Mouse (Mus musculus) central nervous system, embryonic 18 days (tissue): ENCODE data around the gene Lmod1. TPM values are rescaled to one million over a fixed set of nuclear protein-coding genes. Genes with fewer than 3 reads are reported as not detected.

Source experiments
- polyA plus RNA-seq: library from polyadenylated mRNA; depleted of rRNA; stranded (reverse); fragments of >200 nt; gene quantifications from 2 replicates; pipeline ENCODE4 v1.2.3, GENCODE M21; 2012; rRNA removed

Gene Lmod1
- 0.21 and 0.32 TPM in 2 replicates for polyA plus RNA-seq

GRCm38 (mm10) chr1:135324571-135324970 lies at the start of gene Lmod1:
TSS of gene Lmod1 (plus strand) at chr1:135324807.

DNA sequence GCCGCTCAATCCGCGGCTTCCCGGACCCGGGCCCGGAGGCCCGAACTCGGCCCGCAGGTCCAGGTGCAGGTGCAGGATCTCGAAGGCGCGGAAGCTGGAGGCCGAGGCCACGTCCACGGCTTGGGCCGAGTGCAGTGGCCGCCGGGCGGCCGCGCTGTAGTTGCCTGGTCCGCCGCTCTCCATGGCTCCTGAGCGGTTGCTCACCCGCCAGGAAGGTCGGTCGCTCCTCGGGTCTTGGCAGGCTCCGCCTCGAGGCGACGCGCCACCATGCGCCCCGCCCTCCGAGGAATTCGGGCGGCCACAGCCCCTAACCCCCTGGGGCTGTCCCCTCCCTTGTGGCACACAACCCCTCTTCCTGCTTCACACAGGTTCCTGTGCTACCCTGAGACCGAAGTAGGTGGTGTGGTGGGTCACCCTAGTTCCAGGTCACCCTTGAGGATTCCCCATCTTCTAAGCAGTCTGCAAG lies 40.7 kb upstream of the Lmod1 start, which contains the start of gene Rnpep:
Gene Rnpep (minus strand): TSS at position 259 of the 466 bp plus-strand sequence.

GRCm38 (mm10) chr1:135313284-135314031 lies 11.1 kb upstream of the Lmod1 start, which contains the start of gene Timm17a:
TSS of gene Timm17a (minus strand) at chr1:135313778.

DNA sequence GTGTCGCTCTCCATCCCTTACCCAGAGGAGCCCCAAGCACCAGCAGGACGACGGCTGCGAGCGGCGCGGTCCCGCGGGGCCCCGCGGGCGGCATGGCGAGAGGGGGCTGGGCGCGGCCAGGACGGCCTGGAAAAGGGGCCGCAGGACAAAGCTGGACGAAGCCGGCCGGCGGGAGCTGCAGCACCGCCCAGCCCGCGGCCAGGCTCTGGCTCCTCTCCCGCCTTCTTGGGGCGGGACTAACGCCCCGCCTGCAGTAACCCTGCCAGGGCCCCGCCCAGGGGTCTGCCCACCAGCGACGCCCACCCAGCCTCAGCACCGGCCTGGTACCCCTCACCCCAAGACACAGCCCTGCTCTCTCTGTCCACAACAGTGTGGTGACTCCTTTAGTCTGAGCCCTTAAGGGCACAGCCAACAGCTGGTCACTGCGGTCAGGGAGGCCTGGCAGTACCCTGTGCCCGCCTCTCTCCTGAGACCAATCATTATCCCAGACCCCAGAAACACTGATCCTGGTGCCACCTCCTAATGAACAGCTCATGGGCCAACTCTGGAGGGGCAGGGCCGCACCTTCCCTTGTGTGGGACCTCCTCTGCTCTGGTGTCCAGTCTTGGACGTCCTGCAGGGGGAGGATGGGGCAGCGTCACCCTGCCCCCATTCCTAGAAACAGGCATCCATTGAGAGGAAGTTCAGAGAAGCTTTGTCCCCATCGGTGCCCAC lies 50.4 kb downstream of the Lmod1 start, which contains the start of gene Shisa4:
Gene Shisa4 (minus strand): TSS at position 370 of the 714 bp plus-strand sequence.

Other genes with a start within 250 kb of the Lmod1 start
- 0.69 and 0.95 TPM in 2 replicates for gene Lgr6, start 219.5 kb upstream of the Lmod1 start, polyA plus RNA-seq
- gene Ptpn7, start 192.1 kb upstream of the Lmod1 start, polyA plus RNA-seq, result 0.13 and 0.16 TPM in 2 replicates
- gene Arl8a, start 178.0 kb upstream of the Lmod1 start, polyA plus RNA-seq, result 448 and 480 TPM in 2 replicates
- gene Gpr37l1, start 157.1 kb upstream of the Lmod1 start, polyA plus RNA-seq, result 3.6 and 4.9 TPM in 2 replicates
- gene Elf3, start 66.2 kb upstream of the Lmod1 start, polyA plus RNA-seq, result 0.21 and 1.3 TPM in 2 replicates
- 48.3 and 49.5 TPM in 2 replicates for gene Rnpep, start 40.7 kb upstream of the Lmod1 start, polyA plus RNA-seq
- gene Timm17a, start 11.0 kb upstream of the Lmod1 start, polyA plus RNA-seq, result 50.9 and 56.6 TPM in 2 replicates
- 61.4 and 62.5 TPM in 2 replicates for gene Shisa4, start 50.4 kb downstream of the Lmod1 start, polyA plus RNA-seq
- gene Ipo9, start 105.7 kb downstream of the Lmod1 start, polyA plus RNA-seq, result 157 TPM in 2 replicates